Mouse (Mus musculus) megakaryocyte, embryonic 14.5 days (primary cell): ENCODE results near the gene Ppp1cb.

ENCODE experiments used
- FLI1 ChIP-seq: IDR thresholded peaks from 2 replicates; pipeline ENCODE4 v1.6.1; 2012; ENCODE audit warnings: low read length, inconsistent platforms, mixed read lengths
- GATA1 ChIP-seq: IDR thresholded peaks from 3 replicates; pipeline ENCODE4 v1.6.1; 2012; ENCODE audit warnings: mixed read lengths, low read length, inconsistent platforms, borderline replicate concordance

- no peak for TF ChIP-seq GATA1
- TF ChIP-seq FLI1 = no peak
These were observed 45.6 kb upstream of the Ppp1cb start for GRCm38 (mm10) chr5:32413083-32413482.
